Mouse (Mus musculus) G1E (cell line): ENCODE measurements around the gene Itih4. TPM values are rescaled to one million over a fixed set of nuclear protein-coding genes. Genes with fewer than 3 reads are reported as not detected.

Experiments used
- ATAC-seq: 2 replicates; pipeline ENCODE4 v1.8.0; 2016; ENCODE audit warnings: mild to moderate bottlenecking; ENCODE audit not compliant: insufficient number of reproducible peaks, poor library complexity, low FRiP score, severe bottlenecking; ENCODE audit errors: extremely low read depth
- DNase-seq: peaks from one replicate; pipeline ENCODE4 v3.0.0; 2012; ENCODE audit warnings: low spot score
- H3K27me3 ChIP-seq: 2 replicates; pipeline ENCODE4 v1.6.1; 2012; ENCODE audit warnings: mild to moderate bottlenecking, low read length, inconsistent platforms; ENCODE audit not compliant: insufficient read depth
- H3K36me3 ChIP-seq: replicated peaks from 2 replicates; pipeline ENCODE3; 2012; ENCODE audit warnings: mild to moderate bottlenecking, inconsistent platforms
- H3K4me1 ChIP-seq: 2 replicates; pipeline ENCODE4 v1.6.1; 2012; ENCODE audit warnings: low read depth, low read length, inconsistent platforms, mixed read lengths; ENCODE audit not compliant: insufficient read depth
- H3K4me3 ChIP-seq: 2 replicates; pipeline ENCODE4 v1.5.1; 2012; ENCODE audit warnings: low read depth, mild to moderate bottlenecking, inconsistent platforms, low read length, moderate library complexity, mixed read lengths
- H3K9me3 ChIP-seq: replicated peaks from 2 replicates; pipeline ENCODE4 v1.6.1; 2012; ENCODE audit warnings: inconsistent platforms
- CTCF ChIP-seq: IDR thresholded peaks from 2 replicates; pipeline ENCODE4 v1.5.1; 2012; ENCODE audit warnings: low read depth, low read length, inconsistent platforms, mixed read lengths
- GATA1 ChIP-seq: IDR thresholded peaks from 2 replicates; pipeline ENCODE4 v1.6.1; 2012; ENCODE audit warnings: borderline replicate concordance, low read length, inconsistent platforms, mixed read lengths
- GATA2 ChIP-seq: IDR thresholded peaks from 2 replicates; pipeline ENCODE4 v1.6.1; 2012; ENCODE audit warnings: low read depth, low read length, inconsistent platforms, borderline replicate concordance
- POLR2AphosphoS5 ChIP-seq: IDR thresholded peaks from 2 replicates; pipeline ENCODE4 v1.6.1; 2012; ENCODE audit warnings: low read depth, low read length, inconsistent platforms; ENCODE audit not compliant: insufficient replicate concordance
- TAL1 ChIP-seq: conservative IDR thresholded peaks from 2 replicates; pipeline ENCODE4 v1.6.1; 2012; ENCODE audit warnings: low read depth, low read length, inconsistent platforms, mixed read lengths
- polyA plus RNA-seq: library from polyadenylated mRNA; stranded (reverse); fragments of >175 nt; gene quantifications from 2 replicates; pipeline ENCODE4 v1.2.3, GENCODE M21; 2012
- total RNA-seq, 2 experiments: library from RNA; stranded (forward) in 1 of 2; stranded (reverse) in 1 of 2; fragments of 200-1000 nt in 1 of 2; fragments of >200 nt in 1 of 2; fragmentation: Nextera tagmentation in 1 of 2; gene quantifications; 2 replicates each; pipeline ENCODE4 v1.2.3; 2014 to 2017

Itih4 gene
- total and polyA plus RNA-seq, 3 experiments = 0.11 TPM; not detected in 2

DNA sequence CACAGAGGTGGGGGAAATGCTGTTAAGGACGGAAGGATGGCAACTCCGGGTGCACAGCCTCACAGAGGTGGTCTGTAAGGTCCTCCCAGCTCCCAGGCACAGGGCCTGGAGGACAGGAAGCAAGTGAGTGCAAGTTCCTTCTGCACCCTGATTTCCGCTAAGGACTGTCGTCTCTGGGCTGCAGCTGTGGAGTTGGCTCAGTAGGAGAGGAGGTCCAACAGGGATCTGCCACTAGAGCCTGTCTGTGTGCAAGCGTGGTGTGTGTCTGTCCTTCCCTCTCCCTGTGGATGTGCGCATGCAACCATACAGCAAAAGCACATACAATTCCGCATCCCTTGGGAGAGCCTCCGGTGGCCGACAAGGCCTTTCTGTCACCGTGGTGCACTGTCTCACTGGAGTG lies 9.8 kb upstream of the Itih4 start:
- Histone ChIP-seq H3K36me3 (peaks cover 50% of the 10 kb centered on the region), H3K4me1 (peaks cover 53% of the 10 kb centered on the region), H3K27me3 (no peaks in the 10 kb centered on the region; the same call in 1 of the 2 replicates), H3K4me3 (peak overlapping the region; percentile 32; the same call in 1 of the 2 replicates), H3K9me3 (no peaks in the 10 kb centered on the region)
- DNase-seq (no peak), ATAC-seq (no peak)
- TF ChIP-seq CTCF (no peak), GATA1 (no peak), TAL1 (no peak), GATA2 (no peak), POLR2AphosphoS5 (no peak)

DNA sequence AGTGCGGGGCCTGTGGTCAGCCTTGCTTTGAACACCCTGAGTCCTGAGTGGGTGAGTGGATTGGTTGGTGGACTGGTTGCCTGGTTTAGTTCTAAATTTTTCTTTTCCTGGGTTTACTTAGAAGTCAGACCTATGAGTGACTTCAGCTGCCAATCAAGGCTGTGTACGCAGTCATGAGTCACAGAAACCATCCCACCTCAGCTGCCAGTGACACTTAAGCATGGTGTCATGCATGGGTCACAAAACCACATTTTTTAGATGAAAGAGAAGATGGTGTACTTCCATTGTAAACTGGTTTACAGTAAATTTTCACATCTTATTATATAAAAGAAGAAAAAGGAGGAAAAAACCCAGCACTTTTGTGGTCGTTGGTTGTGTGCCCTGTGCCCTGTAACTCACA lies 8.4 kb upstream of the Itih4 start:
- Histone ChIP-seq H3K9me3 (no peaks in the 10 kb centered on the region), H3K4me1 (peaks cover 58% of the 10 kb centered on the region), H3K4me3 (no peak overlapping the region), H3K27me3 (peaks cover 9% of the 10 kb centered on the region), H3K36me3 (peaks cover 40% of the 10 kb centered on the region)
- TF ChIP-seq GATA2 (no peak), CTCF (no peak), TAL1 (no peak), POLR2AphosphoS5 (no peak), GATA1 (no peak)
- ATAC-seq (no peak), DNase-seq (no peak)

DNA sequence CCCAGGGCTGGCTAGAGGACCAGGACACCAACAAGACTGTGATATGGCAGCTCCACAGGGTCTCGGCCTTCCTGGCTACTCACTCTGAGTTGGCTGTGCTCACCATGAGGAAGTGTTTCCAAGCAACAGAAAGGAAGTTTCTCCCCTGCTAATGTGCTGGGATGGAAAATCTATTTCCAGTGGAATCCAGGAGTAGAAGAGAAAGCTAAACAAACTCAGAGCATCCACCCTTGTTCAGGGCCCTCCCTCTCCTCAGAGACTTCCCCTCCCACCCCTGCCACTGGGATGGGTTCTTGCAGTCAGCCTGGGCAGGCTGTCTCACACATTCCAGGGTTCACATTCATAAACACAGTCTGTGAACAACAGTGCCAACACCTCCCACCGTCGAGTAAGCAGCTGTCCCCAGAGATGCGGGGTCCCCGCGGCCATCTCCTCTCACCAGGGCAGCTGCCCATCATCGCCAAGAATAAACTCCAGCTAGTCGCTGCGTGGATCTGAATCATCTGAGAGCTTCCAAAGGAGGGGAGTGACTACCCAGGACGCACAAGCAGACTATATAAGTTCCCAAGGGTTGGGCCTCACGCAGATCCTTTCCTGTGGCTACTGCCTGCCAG lies 7.2 kb upstream of the Itih4 start, which contains the start of gene Mustn1:
Gene Mustn1, plus strand, starts transcription at position 243 of the 614 bp plus-strand sequence.
- ATAC-seq (no peak), DNase-seq (no peak)
- Histone ChIP-seq H3K36me3 (peaks cover 29% of the 10 kb centered on the region), H3K4me3 (no peak within 1 kb of the TSS), H3K27me3 (peaks cover 11% of the 10 kb centered on the region), H3K4me1 (peaks cover 47% of the 10 kb centered on the region), H3K9me3 (no peaks in the 10 kb centered on the region)
- TF ChIP-seq POLR2AphosphoS5 = no peak
- no peak for TF ChIP-seq TAL1
- TF ChIP-seq GATA1 = no peak
- TF ChIP-seq GATA2 = no peak
- no peak for TF ChIP-seq CTCF

DNA sequence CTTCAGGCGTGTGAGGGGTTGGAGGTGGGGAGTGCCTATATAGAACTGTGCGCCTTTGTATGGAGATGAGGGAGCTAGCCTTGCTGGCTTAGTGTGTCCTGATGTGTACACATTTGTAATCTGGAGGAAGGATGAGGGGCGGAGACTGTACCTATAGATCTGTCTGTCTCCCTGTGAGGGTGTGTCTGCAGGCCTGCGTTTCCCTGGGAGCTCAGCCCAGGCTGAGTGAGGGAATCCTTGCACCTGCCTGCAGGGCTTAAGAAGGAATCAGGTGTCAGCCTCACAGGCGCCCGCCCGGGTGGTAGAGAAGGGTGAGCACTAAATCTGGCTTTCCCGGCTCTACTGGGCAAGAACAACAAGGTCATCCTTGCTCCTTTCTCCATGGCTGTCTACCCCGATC lies 6.5 kb upstream of the Itih4 start:
- DNase-seq = no peak
- peaks cover 11% of the 10 kb centered on the region for H3K27me3 ChIP-seq
- no peaks in the 10 kb centered on the region for H3K9me3 ChIP-seq
- H3K4me3 ChIP-seq = no peak overlapping the region
- peaks cover 40% of the 10 kb centered on the region for H3K4me1 ChIP-seq
- peaks cover 23% of the 10 kb centered on the region for H3K36me3 ChIP-seq
- no peak for ATAC-seq
- no peak for TF ChIP-seq GATA1
- TF ChIP-seq GATA2 = no peak
- no peak for TF ChIP-seq TAL1
- no peak for TF ChIP-seq CTCF
- TF ChIP-seq POLR2AphosphoS5 = no peak

DNA sequence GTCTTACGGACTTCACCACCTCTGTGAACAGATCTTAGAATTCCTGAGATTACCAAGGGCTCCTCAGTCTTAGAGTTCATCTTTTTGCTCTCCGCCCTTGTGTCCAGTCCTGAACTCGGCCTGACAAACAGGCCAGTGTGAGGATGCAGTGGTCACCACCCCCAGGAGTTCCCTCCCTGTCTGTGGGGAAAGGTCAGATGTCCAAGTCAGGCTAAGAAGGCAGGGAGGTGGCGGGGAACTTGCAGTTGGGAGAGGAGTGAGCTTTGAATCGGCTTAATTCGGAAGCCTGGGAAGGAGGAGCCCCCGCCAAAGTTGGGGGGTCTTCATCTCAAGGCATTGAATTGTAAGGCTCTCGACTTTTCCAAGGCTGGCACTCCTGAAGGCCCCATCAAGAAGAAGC lies 6.0 kb upstream of the Itih4 start:
- Histone ChIP-seq H3K36me3 (peaks cover 23% of the 10 kb centered on the region), H3K4me1 (peaks cover 36% of the 10 kb centered on the region), H3K27me3 (peaks cover 11% of the 10 kb centered on the region), H3K9me3 (no peaks in the 10 kb centered on the region), H3K4me3 (no peak overlapping the region)
- ATAC-seq = no peak
- TF ChIP-seq GATA2 = no peak
- TF ChIP-seq POLR2AphosphoS5 = no peak
- TF ChIP-seq CTCF = no peak
- no peak for TF ChIP-seq GATA1
- TF ChIP-seq TAL1 = no peak
- no peak for DNase-seq

DNA sequence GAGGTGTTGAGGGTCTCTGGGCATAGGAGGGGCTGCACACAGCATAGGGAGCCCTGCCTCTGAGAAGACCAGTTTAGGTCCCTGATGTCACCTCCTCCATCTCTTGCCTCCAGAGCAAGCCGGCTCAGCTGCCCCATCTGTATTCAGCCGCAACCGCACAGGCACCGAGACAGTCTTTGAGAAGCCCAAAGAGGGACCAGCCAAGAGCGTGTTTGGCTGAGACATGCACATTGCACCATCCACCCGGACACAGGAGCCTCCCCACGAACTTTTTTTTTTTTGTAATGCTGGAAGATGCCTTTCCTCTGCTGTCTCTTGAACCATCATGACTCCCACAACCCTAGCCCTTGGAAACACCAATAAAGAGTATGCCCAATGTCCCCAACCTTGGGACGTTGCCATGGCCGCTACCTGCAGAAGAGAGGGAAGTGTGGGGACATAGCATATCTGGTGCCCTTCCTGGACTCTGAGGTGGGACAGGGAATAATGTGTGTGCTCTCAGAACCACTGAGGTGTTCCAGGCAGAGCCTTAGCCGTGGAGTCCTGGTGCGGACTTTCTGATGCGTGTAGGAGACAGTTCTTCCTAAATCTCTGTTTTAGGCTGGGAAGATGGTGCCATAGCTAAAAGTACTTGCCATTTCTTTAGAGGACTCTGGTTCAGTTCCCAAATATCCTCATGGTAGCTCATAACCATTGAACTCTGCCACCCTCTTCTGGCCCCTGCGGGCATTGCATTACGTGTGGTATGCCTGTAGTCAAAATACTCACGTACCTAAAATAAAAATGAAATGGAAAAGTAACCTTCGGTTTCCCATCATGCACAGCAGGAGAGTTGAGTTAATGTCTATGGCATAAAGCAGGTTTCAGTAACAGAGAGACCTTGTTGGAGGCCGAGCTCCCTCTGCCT lies 5.2 kb upstream of the Itih4 start:
- TF ChIP-seq TAL1 = no peak
- TF ChIP-seq CTCF = peak; percentile 58; the same call in 1 of the 2 replicates
- Histone ChIP-seq H3K36me3 (peaks cover 18% of the 10 kb centered on the region), H3K27me3 (peaks cover 11% of the 10 kb centered on the region), H3K4me1 (peaks cover 27% of the 10 kb centered on the region), H3K9me3 (no peaks in the 10 kb centered on the region), H3K4me3 (no peak overlapping the region)
- ATAC-seq (no peak), DNase-seq (peak; percentile 40)
